Mouse (Mus musculus) liver, embryonic 11.5 days (tissue): ENCODE measurements at regions not wholly inside any gene's neighbourhood (a gene's known extent, or its start where the extent isn't known, plus 50 kb on each side); places are given as distances from the start of the nearest gene placed in this dataset.

Experiments
- ATAC-seq: fragments of 200-750 bp; cut with Nextera tagmentation; replicated peaks from 2 replicates; pipeline ENCODE4 v1.8.0; 2017; ENCODE audit warnings: moderate number of reproducible peaks, mild to moderate bottlenecking, moderate TSS enrichment, moderate library complexity; ENCODE audit not compliant: low FRiP score
- DNase-seq: peaks from one replicate; pipeline ENCODE4 v3.0.0-alpha.2; 2017; ENCODE audit warnings: low spot score
- H3K27ac ChIP-seq: fragments of 300-500 bp; sonication (generic); 2 replicates; pipeline ENCODE4 v1.5.1; 2014; ENCODE audit warnings: mild to moderate bottlenecking, low read depth, low read length, control low read depth
- H3K27me3 ChIP-seq: fragments of 300-500 bp; sonication (generic); replicated peaks from 2 replicates; pipeline ENCODE4 v1.6.1; 2014; ENCODE audit warnings: low read length, mixed read lengths; ENCODE audit not compliant: control insufficient read depth, insufficient read depth
- H3K36me3 ChIP-seq: fragments of 300-500 bp; sonication (generic); 2 replicates; pipeline ENCODE4 v1.6.1; 2014; ENCODE audit warnings: mild to moderate bottlenecking, low read length, moderate library complexity, mixed read lengths; ENCODE audit not compliant: control insufficient read depth, insufficient read depth
- H3K4me1 ChIP-seq: fragments of 300-500 bp; sonication (generic); replicated peaks from 2 replicates; pipeline ENCODE4 v1.6.1; 2014; ENCODE audit warnings: low read length, mixed read lengths; ENCODE audit not compliant: control insufficient read depth, insufficient read depth
- H3K4me2 ChIP-seq: fragments of 300-500 bp; sonication (generic); 2 replicates; pipeline ENCODE4 v1.6.1; 2014; ENCODE audit warnings: mild to moderate bottlenecking, control low read depth, moderate library complexity
- H3K4me3 ChIP-seq: fragments of 300-500 bp; sonication (generic); 2 replicates; pipeline ENCODE4 v1.5.1; 2014; ENCODE audit warnings: low read depth, low read length, control low read depth
- H3K9ac ChIP-seq: fragments of 300-500 bp; sonication (generic); 2 replicates; pipeline ENCODE4 v1.6.1; 2014; ENCODE audit warnings: low read depth, low read length, control low read depth
- H3K9me3 ChIP-seq: fragments of 300-500 bp; sonication (generic); 2 replicates; pipeline ENCODE4 v1.6.1; 2016; ENCODE audit warnings: low read length, inconsistent platforms, mixed read lengths; ENCODE audit not compliant: control insufficient read depth
- WGBS: fragments of 180-500 bp; shearing (Covaris S2); extraction: QIAGEN DNeasy Blood & Tissue Kit; methylation state at CpG from one replicate; pipeline ENCODE4 v1.1.7; 2014; 5-methylcytosine and 5-hydroxymethylcytosine counted together

DNA sequence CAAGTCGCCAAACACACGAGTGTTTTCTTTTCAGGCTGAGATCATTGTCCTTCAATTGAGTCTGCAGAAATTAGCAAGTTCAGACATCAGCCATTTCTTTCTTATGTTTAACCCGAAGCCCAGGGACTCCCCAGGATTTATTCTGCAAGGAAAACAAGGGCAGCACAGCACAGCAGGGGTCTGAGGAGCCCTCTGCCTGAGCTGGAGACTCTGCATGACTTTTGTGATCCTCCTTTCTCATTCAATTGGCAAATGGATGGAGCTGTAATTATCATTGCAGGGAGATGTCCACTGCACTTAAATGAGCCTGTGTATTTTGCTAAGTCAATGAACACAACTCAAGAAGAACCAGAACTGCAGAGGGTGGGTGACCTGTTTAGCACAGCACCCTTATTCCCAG, 417.6 kb upstream of the Etaa1 start:
- ATAC-seq = no peak

DNA sequence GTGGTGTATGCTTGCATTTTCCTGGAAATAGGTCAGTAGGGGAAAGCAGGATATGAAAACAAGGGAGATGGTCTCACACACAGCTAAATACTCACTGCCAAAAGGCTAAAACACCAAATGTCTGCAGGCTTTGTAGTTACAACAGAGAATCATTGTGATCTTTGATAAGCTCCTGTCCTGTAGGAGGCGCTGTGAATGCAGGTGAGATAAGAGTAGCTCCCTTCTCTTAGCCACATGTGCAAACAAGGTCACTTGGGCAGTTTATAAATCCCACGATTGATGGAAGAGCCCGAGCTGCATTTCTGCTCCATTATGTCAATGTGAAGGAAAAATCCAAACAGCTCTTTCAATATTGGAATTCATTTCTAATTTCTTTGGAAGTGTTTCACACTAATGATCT, 417.2 kb upstream of the Etaa1 start:
- DNase-seq (no peak), ATAC-seq (no peak)
- H3K36me3 ChIP-seq = no peaks in the 10 kb centered on the region
- H3K27ac ChIP-seq = no peak overlapping the region
- H3K4me1 ChIP-seq = no peaks in the 10 kb centered on the region
- no peak overlapping the region for H3K9ac ChIP-seq
- no peaks in the 10 kb centered on the region for H3K27me3 ChIP-seq
- H3K4me3 ChIP-seq = no peak overlapping the region
- H3K4me2 ChIP-seq = no peak overlapping the region
- no peaks in the 10 kb centered on the region for H3K9me3 ChIP-seq
- WGBS = 34% methylated on average over 3 of the region's 3 CpGs

More for the DNA sequence above, 417.6 kb upstream of the Etaa1 start:
- no peak for DNase-seq
- Histone ChIP-seq H3K9me3 (no peaks in the 10 kb centered on the region), H3K4me1 (no peaks in the 10 kb centered on the region), H3K4me2 (no peak overlapping the region), H3K36me3 (no peaks in the 10 kb centered on the region), H3K4me3 (no peak overlapping the region), H3K27ac (no peak overlapping the region), H3K9ac (no peak overlapping the region), H3K27me3 (no peaks in the 10 kb centered on the region)
- 34% methylated on average over 3 of the region's 3 CpGs for WGBS

- Histone ChIP-seq H3K4me1 (no peaks in the 10 kb centered on the region), H3K9me3 (no peaks in the 10 kb centered on the region), H3K27me3 (no peaks in the 10 kb centered on the region), H3K4me2 (no peak overlapping the region), H3K4me3 (no peak overlapping the region), H3K9ac (no peak overlapping the region), H3K36me3 (no peaks in the 10 kb centered on the region), H3K27ac (no peak overlapping the region)
- DNase-seq (no peak), ATAC-seq (no peak)
- WGBS = 62% methylated on average over 3 of the region's 3 CpGs
Measured at GRCm38 (mm10) chr11:18354866-18355265, 401.2 kb upstream of the Etaa1 start.

GRCm38 (mm10) chr11:18354156-18354555, 400.5 kb upstream of the Etaa1 start:
- 76% methylated on average over 4 of the region's 4 CpGs for WGBS
- no peak for ATAC-seq
- no peak overlapping the region for H3K27ac ChIP-seq
- no peaks in the 10 kb centered on the region for H3K27me3 ChIP-seq
- H3K4me2 ChIP-seq = no peak overlapping the region
- H3K4me1 ChIP-seq = no peaks in the 10 kb centered on the region
- no peak overlapping the region for H3K4me3 ChIP-seq
- H3K36me3 ChIP-seq = no peaks in the 10 kb centered on the region
- H3K9me3 ChIP-seq = no peaks in the 10 kb centered on the region
- no peak for DNase-seq
- H3K9ac ChIP-seq = no peak overlapping the region

GRCm38 (mm10) chr11:18347841-18348240, 394.2 kb upstream of the Etaa1 start:
- DNase-seq (no peak), ATAC-seq (no peak)
- WGBS = 81% methylated on average over 3 of the region's 3 CpGs
- Histone ChIP-seq H3K4me2 (no peak overlapping the region), H3K27me3 (no peaks in the 10 kb centered on the region), H3K27ac (no peak overlapping the region), H3K4me3 (no peak overlapping the region), H3K9ac (no peak overlapping the region), H3K36me3 (no peaks in the 10 kb centered on the region), H3K9me3 (no peaks in the 10 kb centered on the region), H3K4me1 (no peaks in the 10 kb centered on the region)

GRCm38 (mm10) chr11:18313510-18314301, 360.0 kb upstream of the Etaa1 start:
- H3K4me2 ChIP-seq = no peak overlapping the region
- no peak overlapping the region for H3K4me3 ChIP-seq
- no peaks in the 10 kb centered on the region for H3K27me3 ChIP-seq
- no peaks in the 10 kb centered on the region for H3K9me3 ChIP-seq
- ATAC-seq = no peak
- H3K36me3 ChIP-seq = no peaks in the 10 kb centered on the region
- H3K27ac ChIP-seq = no peak overlapping the region
- no peaks in the 10 kb centered on the region for H3K4me1 ChIP-seq
- 62% methylated on average over 8 of the region's 8 CpGs for WGBS
- no peak for DNase-seq
- no peak overlapping the region for H3K9ac ChIP-seq

DNA sequence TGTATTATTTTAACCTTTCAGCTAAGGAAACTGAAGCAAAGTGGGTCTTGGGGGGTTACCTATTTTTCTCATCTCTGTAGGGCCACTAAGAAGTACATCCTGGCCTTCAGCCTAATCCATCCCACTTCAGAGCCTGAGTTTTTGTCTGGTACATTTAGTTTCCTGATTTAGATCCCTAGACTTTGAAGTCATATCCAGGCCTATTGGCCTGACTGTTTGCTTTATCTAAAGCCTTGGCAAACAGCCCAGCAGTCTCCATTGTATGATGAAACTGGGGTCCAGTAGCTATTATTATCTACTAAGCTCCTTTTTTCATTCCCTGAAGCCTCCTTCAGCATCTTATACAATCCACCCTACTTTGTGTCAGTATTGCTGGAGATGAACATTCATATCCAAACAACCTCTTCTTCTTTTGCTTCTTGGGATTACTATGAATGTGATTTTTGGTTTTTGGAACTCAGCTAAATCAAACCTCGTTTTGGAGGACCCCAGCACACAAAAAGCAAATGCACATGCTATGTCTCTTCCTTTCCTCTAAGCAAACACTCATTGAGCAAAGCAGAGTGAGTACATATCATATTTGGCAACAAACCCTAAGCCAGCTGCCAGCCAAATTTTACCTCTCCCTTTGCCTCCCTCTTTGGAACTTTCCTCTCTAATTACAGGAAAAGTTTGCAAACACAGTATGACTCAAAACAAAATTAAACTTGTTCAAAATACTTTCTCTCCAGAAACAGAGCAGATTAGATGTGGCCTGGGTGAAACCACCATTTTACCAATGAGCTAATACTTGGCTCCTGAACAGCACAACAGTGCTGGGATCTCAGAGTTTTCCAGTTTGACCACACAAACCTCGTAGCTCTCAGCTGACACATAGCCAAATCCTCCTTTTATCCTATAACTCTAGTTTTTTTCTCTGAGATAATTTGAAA, 342.8 kb upstream of the Etaa1 start:
- 54% methylated on average over 2 of the region's 2 CpGs for WGBS
- Histone ChIP-seq H3K9me3 (no peaks in the 10 kb centered on the region), H3K4me3 (no peak overlapping the region), H3K4me2 (no peak overlapping the region), H3K9ac (no peak overlapping the region), H3K4me1 (no peaks in the 10 kb centered on the region), H3K27ac (no peak overlapping the region), H3K36me3 (no peaks in the 10 kb centered on the region), H3K27me3 (no peaks in the 10 kb centered on the region)
- DNase-seq (no peak), ATAC-seq (no peak)

DNA sequence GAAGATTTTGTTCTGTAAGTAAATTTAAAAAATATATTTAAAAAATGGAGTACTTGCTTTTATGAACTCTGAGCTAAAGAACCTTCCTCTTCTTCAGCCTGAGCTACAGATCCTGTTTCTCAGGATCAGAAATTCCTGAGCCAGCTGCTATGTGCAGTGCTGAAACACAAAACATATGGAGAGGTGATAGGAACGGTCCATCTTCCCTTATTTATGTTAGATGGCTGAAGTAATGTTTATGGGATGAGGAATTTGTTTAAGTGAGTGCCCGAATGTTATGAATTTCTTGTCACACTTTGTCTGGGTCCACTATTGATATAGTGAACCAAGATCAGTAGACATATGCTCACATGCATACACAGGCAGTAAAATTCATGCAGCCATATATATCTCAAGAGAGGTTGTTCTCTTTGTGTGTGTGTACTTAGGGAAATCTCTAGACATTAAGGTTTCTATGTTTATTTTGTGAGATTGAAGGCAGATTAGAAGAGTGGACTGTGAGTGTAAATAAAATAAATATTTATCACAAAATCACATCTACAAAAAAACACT, 325.0 kb upstream of the Etaa1 start:
- no peak overlapping the region for H3K9ac ChIP-seq
- ATAC-seq = no peak
- no peaks in the 10 kb centered on the region for H3K4me1 ChIP-seq
- H3K9me3 ChIP-seq = no peaks in the 10 kb centered on the region
- WGBS = 58% methylated on average over 2 of the region's 2 CpGs
- DNase-seq = no peak
- no peaks in the 10 kb centered on the region for H3K27me3 ChIP-seq
- no peak overlapping the region for H3K4me3 ChIP-seq
- no peaks in the 10 kb centered on the region for H3K36me3 ChIP-seq
- no peak overlapping the region for H3K27ac ChIP-seq
- no peak overlapping the region for H3K4me2 ChIP-seq
